Mouse (Mus musculus) hindbrain, embryonic 15.5 days (tissue): ENCODE data around the gene Scimp. TPM values are rescaled to one million over a fixed set of nuclear protein-coding genes. Genes with fewer than 3 reads are reported as not detected.

ENCODE experiments used
- ATAC-seq: fragments of 200-750 bp; cut with Nextera tagmentation; 2 replicates; pipeline ENCODE4 v1.8.0; 2017; ENCODE audit warnings: low read depth, moderate number of reproducible peaks, moderate TSS enrichment; ENCODE audit not compliant: low FRiP score
- H3K27ac ChIP-seq: fragments of 300-500 bp; sonication (generic); replicated peaks from 2 replicates; pipeline ENCODE4 v1.5.1; 2015; ENCODE audit warnings: mild to moderate bottlenecking, inconsistent platforms
- H3K27me3 ChIP-seq: fragments of 300-500 bp; sonication (generic); 2 replicates; pipeline ENCODE4 v1.6.1; 2015; ENCODE audit warnings: control low read depth, inconsistent platforms
- H3K36me3 ChIP-seq: fragments of 300-500 bp; sonication (generic); 2 replicates; pipeline ENCODE4 v1.6.1; 2015; ENCODE audit warnings: control low read depth, inconsistent platforms
- H3K4me1 ChIP-seq: fragments of 300-500 bp; sonication (generic); replicated peaks from 2 replicates; pipeline ENCODE4 v1.6.1; 2015; ENCODE audit warnings: control low read depth, inconsistent platforms
- H3K4me2 ChIP-seq: fragments of 300-500 bp; sonication (generic); 2 replicates; pipeline ENCODE4 v1.6.1; 2015; ENCODE audit warnings: moderate library complexity, mild to moderate bottlenecking, inconsistent platforms
- H3K4me3 ChIP-seq: fragments of 300-500 bp; sonication (generic); 2 replicates; pipeline ENCODE4 v1.5.1; 2015; ENCODE audit warnings: mild to moderate bottlenecking, inconsistent platforms
- H3K9ac ChIP-seq: fragments of 300-500 bp; sonication (generic); 2 replicates; pipeline ENCODE4 v1.6.1; 2015; ENCODE audit warnings: inconsistent platforms
- H3K9me3 ChIP-seq: fragments of 300-500 bp; sonication (generic); 2 replicates; pipeline ENCODE4 v1.6.1; 2016; ENCODE audit warnings: control low read depth, inconsistent platforms
- WGBS: fragments of 180-500 bp; shearing (Covaris S2); methylation state at CpG from one replicate; pipeline ENCODE4 v1.1.7; 2015; 5-methylcytosine and 5-hydroxymethylcytosine counted together
- polyA plus RNA-seq: library from polyadenylated mRNA; unstranded; fragments of >200 nt; fragmentation: Nextera tagmentation; extraction: Ambion mirVana; gene quantifications from 2 replicates; pipeline ENCODE4 v1.2.1, GENCODE M21; 2015

Gene Scimp
- polyA plus RNA-seq, 1 experiment from 2014 or later: not detected

DNA sequence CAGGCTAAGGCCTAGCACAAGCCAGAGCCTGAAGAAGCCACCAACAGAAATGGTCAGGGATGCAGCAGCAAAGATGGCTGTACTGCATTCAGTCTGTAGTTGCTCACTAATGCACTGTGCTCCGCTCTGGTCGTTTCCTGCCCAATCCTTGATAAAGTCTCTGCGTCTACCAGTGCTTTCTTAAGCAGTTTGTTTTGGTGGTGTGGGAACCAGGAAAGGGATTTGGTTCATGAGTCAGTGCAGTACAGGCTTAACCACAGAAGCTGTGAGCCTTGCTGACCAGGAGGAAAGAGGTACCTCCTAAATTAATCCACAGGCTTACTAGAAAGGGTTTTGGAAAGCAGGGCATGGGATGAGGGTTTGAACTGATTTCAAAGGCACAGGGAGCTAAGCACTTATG lies 4.3 kb downstream of the Scimp start:
- 85% methylated on average over 3 of the region's 3 CpGs for WGBS
- no peak overlapping the region for H3K4me2 ChIP-seq
- ATAC-seq: no peak
- H3K4me1 ChIP-seq: no peaks in the 10 kb centered on the region
- H3K27ac ChIP-seq: no peak overlapping the region
- no peaks in the 10 kb centered on the region for H3K36me3 ChIP-seq
- no peaks in the 10 kb centered on the region for H3K9me3 ChIP-seq
- H3K4me3 ChIP-seq: no peak overlapping the region
- no peaks in the 10 kb centered on the region for H3K27me3 ChIP-seq
- no peak overlapping the region for H3K9ac ChIP-seq

DNA sequence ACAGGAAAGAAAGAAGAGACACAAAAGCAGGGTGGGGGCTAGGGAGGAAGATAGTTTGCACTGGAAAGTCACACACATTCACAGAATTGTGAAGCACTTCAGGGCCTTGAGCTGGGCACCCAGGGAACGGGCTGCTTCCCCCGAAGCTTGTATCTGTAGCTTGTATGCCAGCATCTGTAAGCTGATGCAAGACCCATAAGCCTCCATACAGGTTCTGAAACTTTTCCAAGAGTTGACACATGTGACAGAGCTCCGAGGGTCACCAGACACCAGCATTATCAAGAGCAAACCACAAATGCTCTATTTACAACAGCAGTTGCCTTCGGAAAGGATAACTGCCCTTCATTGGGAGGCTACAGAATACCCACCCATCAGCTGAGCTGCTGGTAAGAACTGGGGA lies 4.8 kb downstream of the Scimp start:
- no peak overlapping the region for H3K9ac ChIP-seq
- ATAC-seq: no peak
- H3K9me3 ChIP-seq: no peaks in the 10 kb centered on the region
- no peaks in the 10 kb centered on the region for H3K4me1 ChIP-seq
- WGBS: 92% methylated on average over 4 of the region's 4 CpGs
- no peaks in the 10 kb centered on the region for H3K36me3 ChIP-seq
- H3K4me2 ChIP-seq: no peak overlapping the region
- H3K27me3 ChIP-seq: no peaks in the 10 kb centered on the region
- H3K27ac ChIP-seq: no peak overlapping the region
- no peak overlapping the region for H3K4me3 ChIP-seq

DNA sequence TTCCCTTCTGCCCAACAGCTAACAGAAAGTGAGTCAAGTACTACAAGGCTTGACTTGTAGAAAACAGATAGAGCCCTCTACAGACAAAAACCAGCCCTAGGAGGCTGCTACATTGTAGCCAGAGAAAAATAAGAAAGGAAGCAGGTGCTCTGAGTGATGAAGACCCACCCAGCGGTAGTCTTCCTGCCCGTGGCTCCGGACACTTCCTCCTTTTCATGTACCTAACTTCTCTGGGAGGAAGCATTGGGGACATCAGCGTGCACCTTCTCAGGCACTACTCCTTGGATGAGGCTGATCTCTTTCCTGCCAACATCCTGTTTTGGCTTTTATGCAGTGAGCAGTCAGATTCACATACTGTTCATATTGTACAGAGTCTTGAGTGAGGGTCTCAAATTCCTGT lies 5.7 kb downstream of the Scimp start:
- no peak for ATAC-seq
- no peak overlapping the region for H3K9ac ChIP-seq

GRCm38 (mm10) chr11:70805641-70806175 lies 6.7 kb downstream of the Scimp start:
- H3K4me2 ChIP-seq: no peak overlapping the region
- H3K4me3 ChIP-seq: no peak overlapping the region
- no peak overlapping the region for H3K27ac ChIP-seq
- no peaks in the 10 kb centered on the region for H3K36me3 ChIP-seq
- 75% methylated on average over 8 of the region's 8 CpGs for WGBS
- H3K9me3 ChIP-seq: no peaks in the 10 kb centered on the region
- ATAC-seq: no peak
- H3K4me1 ChIP-seq: no peaks in the 10 kb centered on the region
- H3K27me3 ChIP-seq: no peaks in the 10 kb centered on the region
- no peak overlapping the region for H3K9ac ChIP-seq

More for the DNA sequence above, 5.7 kb downstream of the Scimp start:
- H3K4me2 ChIP-seq: no peak overlapping the region
- WGBS: 87% methylated on average over 4 of the region's 4 CpGs
- no peaks in the 10 kb centered on the region for H3K36me3 ChIP-seq
- H3K9me3 ChIP-seq: no peaks in the 10 kb centered on the region
- H3K4me1 ChIP-seq: no peaks in the 10 kb centered on the region
- H3K4me3 ChIP-seq: no peak overlapping the region
- H3K27me3 ChIP-seq: no peaks in the 10 kb centered on the region
- H3K27ac ChIP-seq: no peak overlapping the region

DNA sequence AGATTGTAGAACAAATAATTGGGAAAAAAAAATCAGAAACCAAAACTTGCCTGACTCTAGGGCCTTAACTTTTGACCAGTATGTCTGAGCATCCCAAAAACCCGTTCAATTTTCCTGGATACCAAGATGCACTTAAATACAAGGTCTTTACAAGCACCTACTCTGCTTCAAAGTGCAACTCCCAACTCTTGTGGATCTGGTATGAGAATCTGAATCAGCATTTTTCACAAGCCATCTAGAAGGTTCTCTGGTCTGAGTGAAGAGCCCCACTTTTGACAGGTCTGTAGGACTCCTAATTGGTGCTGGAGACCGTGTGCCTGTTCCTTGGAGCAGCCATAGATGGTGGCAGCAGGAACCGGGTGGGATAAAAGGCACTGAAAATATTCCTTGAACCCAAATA lies 8.0 kb downstream of the Scimp start:
- Histone ChIP-seq H3K27me3 (no peaks in the 10 kb centered on the region), H3K9me3 (no peaks in the 10 kb centered on the region), H3K4me3 (no peak overlapping the region), H3K36me3 (no peaks in the 10 kb centered on the region), H3K27ac (no peak overlapping the region), H3K4me1 (no peaks in the 10 kb centered on the region), H3K9ac (no peak overlapping the region), H3K4me2 (no peak overlapping the region)
- WGBS: 82% methylated on average over 3 of the region's 3 CpGs
- no peak for ATAC-seq

- Histone ChIP-seq H3K4me1 (no peaks in the 10 kb centered on the region), H3K27ac (no peak overlapping the region), H3K9me3 (no peaks in the 10 kb centered on the region), H3K9ac (no peak overlapping the region), H3K27me3 (no peaks in the 10 kb centered on the region), H3K4me2 (no peak overlapping the region), H3K4me3 (no peak overlapping the region), H3K36me3 (no peaks in the 10 kb centered on the region)
- no peak for ATAC-seq
- WGBS: 86% methylated on average over 6 of the region's 6 CpGs
Measured at GRCm38 (mm10) chr11:70803711-70804200, 8.6 kb downstream of the Scimp start.

- WGBS: 78% methylated on average over 2 of the region's 2 CpGs
- Histone ChIP-seq H3K9ac (no peak overlapping the region), H3K4me2 (no peak overlapping the region), H3K27me3 (no peaks in the 10 kb centered on the region), H3K9me3 (no peaks in the 10 kb centered on the region), H3K27ac (no peak overlapping the region), H3K36me3 (no peaks in the 10 kb centered on the region), H3K4me3 (no peak overlapping the region), H3K4me1 (no peaks in the 10 kb centered on the region)
- no peak for ATAC-seq
Measured at GRCm38 (mm10) chr11:70802865-70803261, 9.5 kb downstream of the Scimp start.

- Histone ChIP-seq H3K36me3 (no peaks in the 10 kb centered on the region), H3K27me3 (no peaks in the 10 kb centered on the region), H3K4me1 (no peaks in the 10 kb centered on the region), H3K4me3 (no peak overlapping the region), H3K9ac (no peak overlapping the region), H3K9me3 (no peaks in the 10 kb centered on the region), H3K27ac (no peak overlapping the region), H3K4me2 (no peak overlapping the region)
- no peak for ATAC-seq
- WGBS: 95% methylated on average over 2 of the region's 2 CpGs
Measured at GRCm38 (mm10) chr11:70802208-70802864, 10.1 kb downstream of the Scimp start.

DNA sequence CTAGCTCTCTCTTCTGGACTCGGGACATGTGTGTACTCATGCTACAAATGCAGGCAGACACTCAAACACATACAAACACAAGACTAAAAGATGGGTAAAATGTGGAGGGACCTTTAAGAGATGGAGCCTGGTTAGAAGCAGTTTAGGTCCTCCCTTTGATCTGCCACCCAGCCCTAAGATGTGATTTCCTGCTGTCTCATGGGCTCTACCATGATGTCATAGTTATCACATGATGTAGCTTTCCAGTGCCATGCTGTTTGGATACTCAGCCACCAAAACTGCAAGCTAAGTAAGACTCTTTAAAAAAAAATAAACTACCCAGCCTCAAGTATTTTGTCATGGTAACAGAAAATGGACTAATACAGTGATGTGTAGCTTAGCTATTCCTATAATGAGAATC lies 20.0 kb downstream of the Scimp start:
- Histone ChIP-seq H3K27me3 (no peaks in the 10 kb centered on the region), H3K4me3 (no peak overlapping the region), H3K4me2 (no peak overlapping the region), H3K9ac (no peak overlapping the region), H3K9me3 (no peaks in the 10 kb centered on the region), H3K27ac (no peak overlapping the region), H3K4me1 (no peaks in the 10 kb centered on the region), H3K36me3 (no peaks in the 10 kb centered on the region)
- no peak for ATAC-seq
- 100% methylated on average over 1 of the region's 1 CpGs for WGBS

- H3K9me3 ChIP-seq: no peaks in the 10 kb centered on the region
- no peak for ATAC-seq
- no peak overlapping the region for H3K4me2 ChIP-seq
- WGBS: 92% methylated on average over 5 of the region's 5 CpGs
- no peak overlapping the region for H3K27ac ChIP-seq
- H3K4me3 ChIP-seq: no peak overlapping the region
- H3K36me3 ChIP-seq: no peaks in the 10 kb centered on the region
- H3K4me1 ChIP-seq: no peaks in the 10 kb centered on the region
- H3K9ac ChIP-seq: no peak overlapping the region
- no peaks in the 10 kb centered on the region for H3K27me3 ChIP-seq
Measured at GRCm38 (mm10) chr11:70791676-70792075, 20.7 kb downstream of the Scimp start.

GRCm38 (mm10) chr11:70790874-70791551 lies 21.4 kb downstream of the Scimp start:
- H3K9me3 ChIP-seq: no peaks in the 10 kb centered on the region
- 77% methylated on average over 7 of the region's 7 CpGs for WGBS
- no peak overlapping the region for H3K9ac ChIP-seq
- no peaks in the 10 kb centered on the region for H3K4me1 ChIP-seq
- H3K27ac ChIP-seq: no peak overlapping the region
- no peak for ATAC-seq
- no peaks in the 10 kb centered on the region for H3K27me3 ChIP-seq
- no peak overlapping the region for H3K4me3 ChIP-seq
- H3K4me2 ChIP-seq: no peak overlapping the region
- H3K36me3 ChIP-seq: no peaks in the 10 kb centered on the region

DNA sequence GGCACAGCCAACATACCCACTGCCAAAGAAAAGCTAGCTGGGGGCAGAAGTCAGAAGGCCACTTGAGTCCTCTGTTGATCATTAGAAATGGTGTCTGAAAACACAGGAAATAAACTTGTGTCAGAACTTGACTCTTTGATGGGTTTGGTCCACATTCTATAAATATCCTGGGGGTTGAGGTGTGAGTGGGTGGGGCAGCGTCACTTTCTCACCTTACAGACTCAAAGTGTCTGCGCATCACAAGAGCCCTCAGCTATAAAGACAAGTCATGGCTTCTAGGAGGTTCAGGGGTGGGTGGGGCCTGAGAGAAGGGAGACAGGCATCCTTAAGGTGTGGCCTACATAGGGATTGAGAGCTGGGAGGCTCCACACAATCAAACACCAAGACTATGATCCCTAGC lies 22.0 kb downstream of the Scimp start:
- WGBS: 85% methylated on average over 2 of the region's 2 CpGs
- H3K4me3 ChIP-seq: no peak overlapping the region

More for the DNA sequence above, 22.0 kb downstream of the Scimp start:
- H3K36me3 ChIP-seq: no peaks in the 10 kb centered on the region
- H3K4me1 ChIP-seq: no peaks in the 10 kb centered on the region
- no peaks in the 10 kb centered on the region for H3K9me3 ChIP-seq
- no peaks in the 10 kb centered on the region for H3K27me3 ChIP-seq
- H3K4me2 ChIP-seq: no peak overlapping the region
- H3K9ac ChIP-seq: no peak overlapping the region
- no peak for ATAC-seq
- H3K27ac ChIP-seq: no peak overlapping the region
